Mouse (Mus musculus): ENCODE results near the gene Selenoo.

Gene Selenoo

GRCm38 (mm10) chr15:89126622-89127021 is 37.7 kb downstream of the Selenoo start:
- in situ Hi-C loops (cut with MboI, MseI): no loop called here

DNA sequence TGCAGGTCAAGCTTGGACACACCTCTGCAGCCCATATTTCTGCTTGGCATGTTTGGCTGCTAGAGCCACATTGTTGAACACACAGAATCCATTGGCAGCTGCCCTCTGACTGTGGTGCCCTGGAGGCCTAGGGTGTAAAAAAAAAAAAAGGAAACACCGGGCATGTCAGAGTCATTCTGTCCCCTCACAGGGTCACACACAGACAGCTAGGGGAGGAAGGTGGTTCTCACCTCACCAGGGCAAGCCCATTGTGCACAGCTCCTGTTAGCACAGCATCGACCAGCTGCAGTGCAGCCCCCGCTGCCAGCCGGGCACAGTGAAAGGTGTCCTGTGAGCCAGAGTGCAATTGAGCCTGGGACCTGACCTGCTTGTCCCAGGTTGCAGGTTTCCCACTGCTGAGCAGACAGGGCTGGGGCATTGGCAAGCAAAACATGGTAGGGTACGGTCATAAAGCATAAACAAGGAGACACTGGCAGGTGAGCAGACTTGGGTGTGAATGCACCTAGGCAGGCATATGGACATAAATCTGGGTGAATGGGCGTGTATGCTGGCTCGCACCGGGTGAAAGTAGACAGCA is 38.6 kb downstream of the Selenoo start:
- in situ Hi-C loops (cut with MboI, MseI): no loop called here

DNA sequence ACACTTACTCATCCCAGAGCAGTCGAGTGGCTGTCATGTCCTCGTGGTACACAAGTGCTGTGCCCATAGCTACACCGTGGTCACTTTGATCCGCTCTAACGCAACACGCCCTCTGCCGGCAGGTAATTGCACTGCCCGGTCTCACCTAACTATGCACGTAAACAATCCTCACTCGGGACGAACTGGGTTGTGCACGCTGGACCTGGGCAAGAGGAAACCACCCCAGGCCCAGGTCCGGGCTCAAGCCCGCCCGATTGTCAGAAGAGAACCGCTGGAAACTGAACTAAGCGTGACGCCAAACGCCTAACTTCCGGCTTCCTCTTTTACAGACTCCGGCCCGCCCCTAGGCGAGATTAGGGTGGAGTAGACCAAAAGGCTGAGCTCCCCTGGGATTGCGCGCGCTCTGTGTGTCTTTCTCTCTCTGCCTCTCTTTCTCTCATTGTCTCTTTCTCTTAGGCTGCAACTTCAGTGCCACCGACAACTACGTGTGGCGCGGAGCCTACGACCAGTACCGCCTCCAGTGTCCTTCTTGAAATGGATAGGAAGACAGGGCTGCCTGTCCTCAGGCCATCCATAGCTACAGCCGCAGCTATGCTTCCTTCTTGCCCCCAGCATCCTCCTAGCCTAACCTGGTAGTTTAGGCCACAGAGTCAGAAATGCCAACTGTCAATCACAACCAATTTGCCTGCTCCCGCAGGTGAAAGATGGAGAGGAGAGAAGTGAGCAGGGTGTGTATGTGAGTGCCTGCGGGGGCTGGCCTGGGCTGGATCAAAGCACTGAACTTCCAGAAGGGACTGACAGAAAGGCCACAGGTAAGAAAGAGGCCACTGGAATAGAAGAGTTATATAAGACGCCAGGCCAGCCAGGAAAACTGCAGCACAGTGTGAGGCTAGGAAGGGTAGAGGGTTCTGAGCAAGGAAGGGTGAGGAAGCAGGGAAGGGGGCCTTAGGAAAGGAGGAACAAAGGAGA is 39.8 kb downstream of the Selenoo start, which contains the start of gene Hdac10:
Gene Hdac10, minus strand, starts transcription at position 319 of the 969 bp plus-strand sequence.
- in situ Hi-C loops (cut with MboI, MseI): no loop called here

DNA sequence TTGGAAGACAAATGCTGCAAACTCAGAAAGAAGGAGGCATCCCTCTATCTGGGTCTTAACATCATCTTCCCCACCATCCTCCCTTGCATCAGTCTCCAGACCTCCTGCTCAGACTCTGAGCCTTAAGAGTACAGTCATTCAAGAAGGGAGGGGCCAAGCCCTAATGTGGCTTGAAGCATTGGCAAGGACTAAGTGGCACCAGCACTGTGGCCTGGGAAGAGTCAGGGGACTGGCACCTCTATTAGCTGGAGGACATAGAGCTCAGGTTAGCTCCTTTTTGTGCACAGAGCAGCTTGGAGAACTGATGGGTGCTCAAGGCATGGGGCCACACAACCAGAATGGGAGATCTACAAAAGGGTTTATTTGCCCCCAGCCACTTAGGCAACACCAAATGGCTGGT is 41.4 kb downstream of the Selenoo start:
- in situ Hi-C loops (cut with MboI, MseI): loop anchor here (10.0 kb wide), 1 partner anchor 655 kb away; no protein-coding TSS in a partner anchor

GRCm38 (mm10) chr15:89131316-89131715 is 42.4 kb downstream of the Selenoo start:
- in situ Hi-C loops (cut with MboI, MseI): loop anchor here (10.0 kb wide), 1 partner anchor 657 kb away; no protein-coding TSS in a partner anchor

DNA sequence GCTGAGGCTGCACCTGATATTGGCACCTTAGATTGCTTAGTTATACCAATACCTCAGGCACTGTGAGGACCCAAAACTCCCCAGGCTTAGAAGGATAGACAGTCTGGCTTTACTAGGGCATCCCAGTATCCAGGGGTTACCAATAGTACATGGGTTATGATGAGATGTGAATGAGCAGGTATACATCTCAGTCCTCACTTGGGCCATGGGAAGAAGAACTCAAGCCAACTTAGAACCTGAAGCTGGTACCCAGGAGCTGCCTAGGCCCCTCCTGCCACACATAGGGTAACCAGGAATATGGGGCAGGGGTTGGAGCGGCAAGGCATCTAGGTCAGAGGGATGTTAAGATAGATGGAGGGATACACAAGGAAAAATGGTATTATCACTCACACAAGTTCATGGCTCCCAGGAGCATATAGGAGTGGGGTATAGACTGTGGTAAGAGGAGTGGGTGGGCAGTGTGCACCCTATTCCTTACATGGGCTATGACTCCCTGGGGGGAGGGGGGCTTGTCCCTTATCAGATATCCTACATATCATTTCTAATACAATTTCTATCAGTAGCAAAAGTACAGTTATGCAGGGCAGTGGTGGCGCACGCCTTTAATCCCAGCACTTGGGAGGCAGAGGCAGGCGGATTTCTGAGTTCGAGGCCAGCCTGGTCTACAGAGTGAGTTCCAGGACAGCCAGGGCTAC is 47.7 kb downstream of the Selenoo start:
- in situ Hi-C loops (cut with MboI, MseI): loop anchor here (10.0 kb wide), 1 partner anchor 662 kb away; no protein-coding TSS in a partner anchor

GRCm38 (mm10) chr15:89137378-89138045 is 48.6 kb downstream of the Selenoo start:
- in situ Hi-C loops (cut with MboI, MseI): loop anchor here (10.0 kb wide), 1 partner anchor 663 kb away; no protein-coding TSS in a partner anchor

- in situ Hi-C loops (cut with MboI, MseI): loop anchor here (10.0 kb wide), 1 partner anchor 663 kb away; no protein-coding TSS in a partner anchor
Observed at GRCm38 (mm10) chr15:89138046-89138405, 49.1 kb downstream of the Selenoo start.

GRCm38 (mm10) chr15:89138531-89138930 is 49.6 kb downstream of the Selenoo start:
- in situ Hi-C loops (cut with MboI, MseI): loop anchor here (10.0 kb wide), 1 partner anchor 664 kb away; no protein-coding TSS in a partner anchor

- in situ Hi-C loops (cut with MboI, MseI): no loop called here
Observed at GRCm38 (mm10) chr15:89140048-89140658, 51.3 kb downstream of the Selenoo start.

- in situ Hi-C loops (cut with MboI, MseI): no loop called here
Observed at GRCm38 (mm10) chr15:89140659-89141252, 51.9 kb downstream of the Selenoo start, which contains the start of gene Mapk12. Gene Mapk12 (minus strand): TSS chr15:89140703.

DNA sequence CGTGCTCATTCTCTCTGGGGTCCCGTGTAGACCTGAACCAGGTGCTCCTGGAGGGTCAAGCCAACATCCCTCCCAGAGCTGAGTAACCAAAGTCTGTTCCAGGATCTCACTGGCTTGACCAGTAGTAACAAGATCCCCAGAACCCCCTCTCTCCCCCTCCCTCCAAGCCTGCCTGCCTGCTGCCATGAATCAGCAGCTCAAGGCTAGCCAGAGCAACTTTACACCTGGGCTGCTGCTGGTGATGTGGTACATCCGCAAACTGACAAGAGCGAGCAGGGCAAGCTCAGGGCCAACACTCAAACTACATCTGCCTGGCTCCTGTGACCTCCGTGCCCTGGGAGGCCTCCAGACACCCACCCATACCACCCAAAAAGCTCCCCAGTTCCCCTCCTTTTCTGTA is 52.6 kb downstream of the Selenoo start:
- in situ Hi-C loops (cut with MboI, MseI): no loop called here

GRCm38 (mm10) chr15:89141905-89142304 is 53.0 kb downstream of the Selenoo start:
- in situ Hi-C loops (cut with MboI, MseI): no loop called here

GRCm38 (mm10) chr15:89143134-89143533 is 54.2 kb downstream of the Selenoo start:
- in situ Hi-C loops (cut with MboI, MseI): no loop called here

- in situ Hi-C loops (cut with MboI, MseI): no loop called here
Observed at GRCm38 (mm10) chr15:89144965-89145364, 56.1 kb downstream of the Selenoo start.

DNA sequence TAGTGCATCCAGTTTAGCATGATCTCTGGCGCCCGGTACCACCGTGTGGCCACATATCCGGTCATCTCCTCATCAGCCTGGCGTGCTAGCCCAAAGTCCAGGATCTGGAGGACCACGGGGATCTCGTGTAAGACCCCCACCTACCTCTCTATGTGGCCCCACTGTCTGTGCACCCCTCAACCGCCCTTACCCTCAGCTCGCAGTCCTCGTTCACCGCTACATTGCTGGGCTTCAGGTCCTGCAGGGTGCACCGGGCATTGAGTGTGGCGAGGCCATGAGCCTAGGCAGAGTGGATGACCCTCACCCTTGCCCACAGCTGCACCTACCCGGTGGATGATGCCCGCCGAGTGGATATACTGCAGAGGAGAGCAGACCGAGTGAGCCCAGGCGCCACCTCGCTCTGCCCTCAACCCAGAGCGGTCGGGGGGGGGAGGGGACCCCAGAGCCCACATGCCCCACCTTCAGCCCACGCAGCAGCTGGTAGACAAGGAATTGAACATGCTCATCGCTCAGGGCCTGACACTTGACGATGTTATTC is 57.0 kb downstream of the Selenoo start:
- in situ Hi-C loops (cut with MboI, MseI): no loop called here

DNA sequence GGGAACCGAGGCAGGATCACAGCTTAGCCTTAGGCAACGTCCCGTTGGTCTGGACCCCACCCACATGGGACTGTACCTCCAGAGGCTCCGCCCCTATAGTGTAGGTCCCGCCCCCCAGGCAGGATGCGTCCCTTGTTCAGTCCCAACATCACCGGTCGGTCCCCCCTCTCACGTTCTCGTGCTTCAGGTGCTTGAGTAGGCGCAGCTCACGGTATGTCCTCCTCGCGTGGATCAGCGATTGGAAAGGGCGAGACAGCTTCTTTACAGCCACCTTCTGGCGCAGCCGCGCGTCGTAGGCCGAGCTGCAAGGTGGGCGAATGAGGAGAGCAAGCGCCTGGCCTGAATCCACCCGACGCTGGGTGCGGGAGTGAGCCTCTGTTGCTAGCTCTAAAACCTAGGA is 57.7 kb downstream of the Selenoo start:
- in situ Hi-C loops (cut with MboI, MseI): no loop called here

GRCm38 (mm10) chr15:89147024-89147423 is 58.1 kb downstream of the Selenoo start:
- in situ Hi-C loops (cut with MboI, MseI): no loop called here

DNA sequence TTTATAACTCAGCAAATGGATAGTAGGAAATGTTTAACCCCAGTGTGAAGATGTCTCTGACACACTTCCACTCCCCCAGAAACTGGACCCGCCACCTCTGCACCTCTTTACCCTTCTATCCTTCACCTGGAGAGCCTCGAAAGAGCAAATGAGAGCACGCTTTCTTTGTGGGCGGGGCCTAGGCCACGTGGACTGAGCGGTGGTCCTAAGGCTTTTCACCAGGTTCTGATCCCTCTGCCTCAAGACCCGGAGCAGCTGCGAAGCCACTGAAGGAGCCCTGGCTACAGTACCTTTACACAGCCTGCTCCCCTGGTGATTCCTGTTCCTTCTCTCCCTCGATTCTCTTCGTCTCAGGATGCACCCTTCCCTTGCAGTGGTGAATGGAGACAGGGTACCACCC is 58.6 kb downstream of the Selenoo start:
- in situ Hi-C loops (cut with MboI, MseI): no loop called here

DNA sequence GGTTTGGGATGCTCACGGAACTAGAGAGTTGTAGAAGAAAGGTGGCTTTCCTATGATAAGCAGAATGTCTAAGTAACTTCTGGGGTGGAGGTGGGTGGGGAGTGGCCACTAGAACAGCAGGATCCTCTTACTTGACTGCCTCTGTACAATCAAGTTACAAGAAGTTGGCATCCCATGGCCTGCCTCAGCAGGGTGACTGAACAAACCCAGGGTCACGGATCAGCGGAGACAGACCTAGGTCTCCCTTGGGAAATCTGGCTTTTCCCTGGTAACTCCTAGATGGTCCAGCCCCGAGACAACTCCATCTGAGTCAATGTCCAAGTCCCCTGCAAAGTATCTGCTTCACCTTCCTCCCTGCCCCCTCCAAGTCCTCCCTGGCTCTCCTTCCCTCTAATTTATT is 59.0 kb downstream of the Selenoo start:
- in situ Hi-C loops (cut with MboI, MseI): no loop called here

All from T-helper 1 cell (primary cell).